ENCODE assay signal across 13 mouse cellular contexts in the genomic region with DNA sequence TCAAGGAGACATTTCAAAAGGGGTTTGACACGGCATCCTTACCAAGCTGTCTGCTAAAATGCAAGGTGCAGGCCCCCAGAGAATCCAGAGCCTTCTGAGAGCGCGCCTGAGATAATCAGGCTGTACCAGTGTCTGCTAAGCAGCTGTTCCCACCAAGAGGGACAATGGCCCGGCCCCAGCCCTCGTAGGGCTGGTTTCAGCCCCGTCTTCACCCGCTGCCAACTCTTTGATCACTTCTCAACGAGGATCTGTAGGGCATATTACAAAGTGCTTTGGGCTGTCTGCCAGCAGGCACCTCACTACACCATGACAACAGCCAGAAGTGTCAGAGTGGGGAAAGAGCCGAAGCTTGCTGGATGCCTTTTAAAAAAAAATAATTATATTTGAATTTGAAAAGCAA. TPM values are rescaled to one million over a fixed set of nuclear protein-coding genes. Genes with fewer than 3 reads are reported as not detected.
DNase-seq lines count a peak whose midpoint lies in the region; ATAC-seq lines count a peak whose summit lies in the region.
"Had no signal": no experiment of that assay in that cellular context is flagged by ENCODE, and none has a peak within 500 bp of the region (broad histone marks: within the 10 kb centered on the region; RNA-seq: fewer than 3 reads in every experiment).

No protein-coding gene starts in this region.

- H3K36me3 ChIP-seq in midbrain, embryonic 10.5 days = no peaks in the 10 kb centered on the region
- no peaks in the 10 kb centered on the region for H3K36me3 ChIP-seq in midbrain, embryonic 11.5 days (ENCODE audit: control insufficient read depth, insufficient read depth, low read length)
- no peaks in the 10 kb centered on the region for H3K36me3 ChIP-seq in hindbrain, embryonic 13.5 days
- no peaks in the 10 kb centered on the region for H3K36me3 ChIP-seq in neural tube, embryonic 14.5 days (ENCODE audit: control insufficient read depth, insufficient read depth, low read length)

- H3K27me3 ChIP-seq in midbrain, embryonic 10.5 days (ENCODE audit: low read depth, poor library complexity, severe bottlenecking) = peaks cover 52% of the 10 kb centered on the region
- H3K27me3 ChIP-seq in midbrain, embryonic 11.5 days (ENCODE audit: control insufficient read depth, insufficient read depth, low read length) = peaks cover 2% of the 10 kb centered on the region
- peaks cover 32% of the 10 kb centered on the region for H3K27me3 ChIP-seq in hindbrain, embryonic 13.5 days
- no peaks in the 10 kb centered on the region for H3K27me3 ChIP-seq in neural tube, embryonic 14.5 days (ENCODE audit: control insufficient read depth, insufficient read depth, low read length)

- no peaks in the 10 kb centered on the region for H3K9me3 ChIP-seq in midbrain, embryonic 10.5 days (replicated peaks)
- no peaks in the 10 kb centered on the region for H3K9me3 ChIP-seq in midbrain, embryonic 11.5 days (ENCODE audit: control insufficient read depth, low read length)
- no peaks in the 10 kb centered on the region for H3K9me3 ChIP-seq in hindbrain, embryonic 13.5 days
- no peaks in the 10 kb centered on the region for H3K9me3 ChIP-seq in neural tube, embryonic 14.5 days (ENCODE audit: control insufficient read depth, low read length)

- no peak overlapping the region for H3K9ac ChIP-seq in midbrain, embryonic 11.5 days (ENCODE audit: low read length)
- no peak overlapping the region for H3K9ac ChIP-seq in hindbrain, embryonic 13.5 days
- H3K9ac ChIP-seq in neural tube, embryonic 14.5 days (replicated peaks; ENCODE audit: low read depth, low read length) = no peak overlapping the region
- H3K9ac ChIP-seq: liver, embryonic 14.5 days had no signal

- WGBS in midbrain, embryonic 10.5 days = 42% methylated on average over 9 of the region's 9 CpGs
- WGBS in midbrain, embryonic 11.5 days = 25% methylated on average over 9 of the region's 9 CpGs
- 8% methylated on average over 9 of the region's 9 CpGs for WGBS in hindbrain, embryonic 13.5 days
- 7% methylated on average over 9 of the region's 9 CpGs for WGBS in neural tube, embryonic 14.5 days

- H3K4me3 ChIP-seq in midbrain, embryonic 10.5 days = no peak overlapping the region
- no peak overlapping the region for H3K4me3 ChIP-seq in midbrain, embryonic 11.5 days (ENCODE audit: low read depth, low read length)
- no peak overlapping the region for H3K4me3 ChIP-seq in hindbrain, embryonic 13.5 days
- no peak overlapping the region for H3K4me3 ChIP-seq in neural tube, embryonic 14.5 days (ENCODE audit: low read depth, low read length)
- H3K4me3 ChIP-seq: gastrocnemius, adult 2 months had no signal

- H3K4me1 ChIP-seq in midbrain, embryonic 10.5 days = peaks cover 31% of the 10 kb centered on the region
- peaks cover 13% of the 10 kb centered on the region for H3K4me1 ChIP-seq in midbrain, embryonic 11.5 days (ENCODE audit: control insufficient read depth, insufficient read depth, low read length)
- peaks cover 61% of the 10 kb centered on the region for H3K4me1 ChIP-seq in hindbrain, embryonic 13.5 days (replicated peaks)
- peaks cover 24% of the 10 kb centered on the region for H3K4me1 ChIP-seq in neural tube, embryonic 14.5 days (ENCODE audit: control insufficient read depth, insufficient read depth, low read length)

- DNase-seq in adrenal gland, adult (ENCODE audit: inconsistent age in 2 of 2, low spot score in 1 of 2) = peak; percentile 27 to 64
- no peak for DNase-seq in adrenal gland, adult 18-20 months (ENCODE audit: low spot score in 2 of 2)
- DNase-seq in midbrain, embryonic 10.5 days (ENCODE audit: low spot score) = no peak
- no peak for DNase-seq in midbrain, embryonic 11.5 days (ENCODE audit: low spot score, missing footprints)
- no peak for DNase-seq in ovary, postnatal 36 days (ENCODE audit: low spot score)
- DNase-seq in thymus, postnatal 14 days = no peak
- DNase-seq: cerebellum, postnatal 36 days; gastrocnemius, adult 2 months; kidney, postnatal 14 days; thymus, postnatal 36 days had no signal

- H3K27ac ChIP-seq in midbrain, embryonic 10.5 days (replicated peaks) = peak overlapping the region; percentile 53
- H3K27ac ChIP-seq in midbrain, embryonic 11.5 days (ENCODE audit: low read depth, low read length) = no peak overlapping the region
- H3K27ac ChIP-seq in hindbrain, embryonic 13.5 days = peak overlapping the region; percentile 79
- no peak overlapping the region for H3K27ac ChIP-seq in neural tube, embryonic 14.5 days (ENCODE audit: low read depth, low read length)
- H3K27ac ChIP-seq: liver, embryonic 14.5 days had no signal

- no peak for ATAC-seq in midbrain, embryonic 11.5 days (ENCODE audit: low FRiP score)
- peak; percentile 67 for ATAC-seq in hindbrain, embryonic 13.5 days (ENCODE audit: low FRiP score)
- ATAC-seq in neural tube, embryonic 14.5 days (ENCODE audit: low read depth) = peak; percentile 57

- no peak overlapping the region for H3K4me2 ChIP-seq in midbrain, embryonic 11.5 days
- peak overlapping the region; percentile 18; the same call in 1 of the 2 replicates for H3K4me2 ChIP-seq in hindbrain, embryonic 13.5 days
- peak overlapping the region; percentile 29; the same call in 1 of the 2 replicates for H3K4me2 ChIP-seq in neural tube, embryonic 14.5 days (ENCODE audit: low read depth, low read length)

RNA-seq across cellular contexts. Expression of gene 2410131K14Rik, which starts 29.5 kb away (rescaled TPM):
- 1 to 10 TPM; 6.3 to 9.0 TPM for total RNA-seq in adrenal gland, adult 18-20 months (2021)
- 11.3 and 11.7 TPM in 2 replicates for polyA plus RNA-seq in midbrain, embryonic 10.5 days (2016; fragmentation: Nextera tagmentation; extraction: Ambion mirVana)
- polyA plus RNA-seq in midbrain, embryonic 11.5 days (2014; fragmentation: Nextera tagmentation; extraction: Ambion mirVana) = 10.3 and 11.1 TPM in 2 replicates
- 14.5 and 15.5 TPM in 2 replicates for polyA plus RNA-seq in hindbrain, embryonic 13.5 days (2015; fragmentation: Nextera tagmentation; extraction: Ambion mirVana)
- 15.7 and 16.0 TPM in 2 replicates for polyA plus RNA-seq in neural tube, embryonic 14.5 days (2014; fragmentation: Nextera tagmentation; extraction: Ambion mirVana)

RNA-seq across cellular contexts. Expression of gene Rnft2, which starts 29.6 kb away (rescaled TPM):
- total RNA-seq in adrenal gland, adult 18-20 months (2021) = 1 to 10 TPM; 3.1 to 5.3 TPM
- polyA plus RNA-seq in midbrain, embryonic 10.5 days (2016; fragmentation: Nextera tagmentation; extraction: Ambion mirVana) = 5.0 and 7.2 TPM in 2 replicates
- polyA plus RNA-seq in midbrain, embryonic 11.5 days (2014; fragmentation: Nextera tagmentation; extraction: Ambion mirVana) = 4.3 and 5.8 TPM in 2 replicates
- 9.8 and 12.2 TPM in 2 replicates for polyA plus RNA-seq in hindbrain, embryonic 13.5 days (2015; fragmentation: Nextera tagmentation; extraction: Ambion mirVana)
- polyA plus RNA-seq in neural tube, embryonic 14.5 days (2014; fragmentation: Nextera tagmentation; extraction: Ambion mirVana) = 11.8 and 20.3 TPM in 2 replicates

Comparison
In these comparisons a context has a peak if more than half of its experiments do, and no peak if none do; other contexts are left out.
1. DNase-seq: peak in adrenal gland, adult (2 of 2); none in adrenal gland, adult 18-20 months (0 of 2), midbrain, embryonic 10.5 days (single experiment), midbrain, embryonic 11.5 days (single experiment), ovary, postnatal 36 days (single experiment) and thymus, postnatal 14 days (single experiment).
2. H3K27ac ChIP-seq: peak in midbrain, embryonic 10.5 days (single experiment) and hindbrain, embryonic 13.5 days (single experiment); none in midbrain, embryonic 11.5 days (single experiment) and neural tube, embryonic 14.5 days (single experiment).